Mouse (Mus musculus) midbrain, embryonic 15.5 days (tissue): ENCODE data around the gene Twsg1. TPM values are rescaled to one million over a fixed set of nuclear protein-coding genes. Genes with fewer than 3 reads are reported as not detected.
"Not testable (repeated sequence)": the region's sequence is repeated elsewhere in the genome, so short reads cannot be mapped to it uniquely, and the experiment has no call there.

Experiments used
- ATAC-seq: fragments of 200-750 bp; cut with Nextera tagmentation; replicated peaks from 2 replicates; pipeline ENCODE4 v1.8.0; 2017; ENCODE audit warnings: moderate TSS enrichment
- H3K27ac ChIP-seq: fragments of 300-500 bp; sonication (generic); 2 replicates; pipeline ENCODE4 v1.5.1; 2015; ENCODE audit warnings: mild to moderate bottlenecking, inconsistent platforms
- H3K27me3 ChIP-seq: fragments of 300-500 bp; sonication (generic); replicated peaks from 2 replicates; pipeline ENCODE4 v1.6.1; 2015; ENCODE audit warnings: inconsistent platforms
- H3K36me3 ChIP-seq: fragments of 300-500 bp; sonication (generic); replicated peaks from 2 replicates; pipeline ENCODE4 v1.6.1; 2015; ENCODE audit warnings: inconsistent platforms
- H3K4me1 ChIP-seq: fragments of 300-500 bp; sonication (generic); 2 replicates; pipeline ENCODE4 v1.6.1; 2015; ENCODE audit warnings: inconsistent platforms
- H3K4me2 ChIP-seq: fragments of 300-500 bp; sonication (generic); 2 replicates; pipeline ENCODE4 v1.6.1; 2015; ENCODE audit warnings: inconsistent platforms, mild to moderate bottlenecking, moderate library complexity
- H3K4me3 ChIP-seq: fragments of 300-500 bp; sonication (generic); 2 replicates; pipeline ENCODE4 v1.5.1; 2015; ENCODE audit warnings: mild to moderate bottlenecking, inconsistent platforms
- H3K9ac ChIP-seq: fragments of 300-500 bp; sonication (generic); 2 replicates; pipeline ENCODE4 v1.6.1; 2015; ENCODE audit warnings: mild to moderate bottlenecking, inconsistent platforms
- H3K9me3 ChIP-seq: fragments of 300-500 bp; sonication (generic); 2 replicates; pipeline ENCODE4 v1.6.1; 2016; ENCODE audit warnings: inconsistent platforms
- WGBS: fragments of 180-500 bp; shearing (Covaris S2); methylation state at CpG from one replicate; pipeline ENCODE4 v1.1.7; 2015; ENCODE audit warnings: mixed read lengths; 5-methylcytosine and 5-hydroxymethylcytosine counted together
- polyA plus RNA-seq: library from polyadenylated mRNA; unstranded; fragments of >200 nt; fragmentation: Nextera tagmentation; extraction: Ambion mirVana; gene quantifications from 2 replicates; pipeline ENCODE4 v1.2.1, GENCODE M21; 2015

Twsg1 gene
- 56.8 and 59.1 TPM in 2 replicates for polyA plus RNA-seq

DNA sequence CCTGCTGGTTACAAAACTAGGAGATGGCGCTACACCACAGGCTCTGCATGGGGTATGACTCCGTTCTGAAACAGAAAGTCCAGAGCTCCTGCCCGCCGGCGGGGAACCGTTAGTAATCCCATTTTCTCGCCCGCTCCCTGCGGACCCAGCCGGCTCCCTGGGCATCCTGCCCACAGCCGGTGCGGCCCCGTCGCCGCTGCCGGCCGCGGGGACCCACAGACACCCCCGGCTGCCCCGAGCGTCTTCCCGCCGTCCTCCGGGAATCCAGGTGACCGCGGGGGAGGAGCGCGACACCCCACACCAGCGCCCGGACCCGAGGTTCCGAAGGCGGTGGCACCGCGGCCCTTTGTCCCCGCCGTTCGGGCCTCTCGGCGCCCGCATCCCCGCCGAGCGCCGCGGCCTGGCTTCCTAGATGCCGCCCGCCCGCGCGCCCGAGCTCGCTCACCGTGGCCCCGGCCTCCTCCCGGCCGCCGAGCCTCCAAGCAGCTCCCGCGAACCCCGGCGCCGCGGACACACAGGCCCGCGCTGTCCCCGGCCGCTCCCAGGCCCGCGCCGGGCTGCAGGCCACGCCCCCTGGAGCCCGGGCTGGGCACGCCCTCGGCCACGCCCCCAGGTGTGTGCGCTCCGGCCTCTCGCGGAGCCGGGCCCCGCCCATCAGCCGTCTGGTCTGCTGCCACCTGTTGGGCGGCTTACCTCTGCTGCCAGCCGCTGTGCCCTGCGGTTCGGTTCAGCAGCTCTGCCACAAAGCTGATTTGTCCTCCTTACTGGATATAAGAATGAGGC lies at the start of gene Twsg1:
Twsg1 (minus strand) TSS at position 605 of the 783 bp plus-strand sequence.
- under 1% methylated on average over 84 of the region's 87 CpGs for WGBS
- no peaks in the 10 kb centered on the region for H3K27me3 ChIP-seq
- no peaks in the 10 kb centered on the region for H3K9me3 ChIP-seq
- peak; percentile 96 for ATAC-seq
- H3K27ac ChIP-seq: peak within 1 kb of the TSS; percentile 83
- H3K36me3 ChIP-seq: peaks cover 16% of the 10 kb centered on the region
- H3K4me1 ChIP-seq: peaks cover 20% of the 10 kb centered on the region
- peak within 1 kb of the TSS; percentile 93 for H3K9ac ChIP-seq
- peak within 1 kb of the TSS; percentile 70 for H3K4me2 ChIP-seq
- peak within 1 kb of the TSS; percentile 64 for H3K4me3 ChIP-seq

DNA sequence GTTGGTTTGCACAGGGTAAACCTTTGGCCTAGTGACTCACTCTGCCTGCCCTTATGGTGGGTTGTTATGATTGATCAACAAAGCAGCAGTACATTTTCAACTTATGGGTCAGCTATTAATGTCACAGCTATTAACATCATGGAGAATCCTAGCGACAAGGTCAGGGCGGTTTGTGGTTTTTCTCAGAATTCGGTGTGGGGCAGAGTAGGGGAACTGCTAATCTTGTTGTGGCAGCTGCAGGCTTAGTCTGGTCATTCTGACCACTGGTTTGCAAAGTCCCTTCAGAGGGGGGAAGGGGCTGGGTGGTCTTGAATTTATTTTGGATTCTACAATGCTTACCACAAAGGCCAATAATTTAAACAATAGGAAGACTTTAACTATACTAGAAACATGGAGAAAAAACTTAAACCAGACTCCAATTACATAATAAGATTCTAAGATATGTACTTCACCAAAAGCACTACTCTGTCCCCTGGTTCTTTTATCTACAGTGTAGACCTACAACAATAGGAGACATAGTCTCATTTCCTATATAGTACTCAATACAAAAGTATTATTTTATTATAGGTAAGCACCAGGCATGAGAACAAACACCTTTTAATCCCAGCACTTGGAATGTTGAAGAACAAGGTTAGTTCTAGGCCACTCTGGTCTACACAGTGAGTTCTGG lies 37.3 kb upstream of the Twsg1 start:
- Histone ChIP-seq H3K4me1 (no peaks in the 10 kb centered on the region), H3K9ac (no peak overlapping the region), H3K4me2 (no peak overlapping the region), H3K27ac (no peak overlapping the region), H3K27me3 (no peaks in the 10 kb centered on the region), H3K4me3 (no peak overlapping the region), H3K36me3 (0 out of 2 replicates have a peak, but pooled peaks cover 2% of the 10 kb centered on the region), H3K9me3 (no peaks in the 10 kb centered on the region)
- WGBS: 88% methylated on average over 3 of the region's 3 CpGs
- ATAC-seq: no peak

DNA sequence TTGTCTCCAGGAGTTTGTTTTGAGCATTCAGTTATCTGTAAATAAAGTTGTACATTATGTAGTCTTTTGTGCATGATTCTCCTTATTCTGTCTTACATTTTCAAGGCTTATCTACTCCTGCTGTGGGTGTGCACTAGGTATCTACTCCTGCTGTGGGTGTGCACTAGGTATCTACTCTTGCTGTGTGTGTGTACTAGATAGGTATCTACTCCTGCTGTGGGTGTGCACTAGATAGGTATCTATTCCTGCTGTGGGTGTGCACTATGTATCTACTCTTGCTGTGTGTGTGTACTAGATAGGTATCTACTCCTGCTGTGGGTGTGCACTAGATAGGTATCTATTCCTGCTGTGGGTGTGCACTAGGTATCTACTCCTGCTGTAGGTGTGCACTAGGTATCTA lies 25.7 kb upstream of the Twsg1 start:
- not testable (repeated sequence) for H3K4me1 ChIP-seq, H3K9ac ChIP-seq, H3K27me3 ChIP-seq, H3K4me2 ChIP-seq, ATAC-seq, H3K27ac ChIP-seq, H3K4me3 ChIP-seq, H3K9me3 ChIP-seq
- peaks cover 19% of the 10 kb centered on the region for H3K36me3 ChIP-seq

- Histone ChIP-seq H3K9me3 (no peaks in the 10 kb centered on the region), H3K4me2 (no peak overlapping the region), H3K36me3 (0 out of 2 replicates have a peak, but pooled peaks cover 4% of the 10 kb centered on the region), H3K27ac (no peak overlapping the region), H3K4me1 (no peaks in the 10 kb centered on the region), H3K4me3 (no peak overlapping the region), H3K27me3 (no peaks in the 10 kb centered on the region), H3K9ac (no peak overlapping the region)
- WGBS: 68% methylated on average over 11 of the region's 11 CpGs
- ATAC-seq: no peak
Measured at GRCm38 (mm10) chr17:65967751-65968150, 16.7 kb upstream of the Twsg1 start.

GRCm38 (mm10) chr17:65962263-65962662 lies 11.2 kb upstream of the Twsg1 start:
- Histone ChIP-seq H3K4me3 (no peak overlapping the region), H3K9me3 (no peaks in the 10 kb centered on the region), H3K4me2 (no peak overlapping the region), H3K27me3 (no peaks in the 10 kb centered on the region), H3K27ac (no peak overlapping the region), H3K4me1 (no peaks in the 10 kb centered on the region), H3K36me3 (no peaks in the 10 kb centered on the region), H3K9ac (no peak overlapping the region)
- ATAC-seq: no peak
- 98% methylated on average over 2 of the region's 2 CpGs for WGBS

- no peak overlapping the region for H3K4me2 ChIP-seq
- H3K4me3 ChIP-seq: no peak overlapping the region
- no peaks in the 10 kb centered on the region for H3K4me1 ChIP-seq
- WGBS: 88% methylated on average over 2 of the region's 2 CpGs
- H3K36me3 ChIP-seq: no peaks in the 10 kb centered on the region
- no peak overlapping the region for H3K9ac ChIP-seq
- H3K27ac ChIP-seq: no peak overlapping the region
- no peaks in the 10 kb centered on the region for H3K27me3 ChIP-seq
- H3K9me3 ChIP-seq: no peaks in the 10 kb centered on the region
- ATAC-seq: peak; percentile 37
Measured at GRCm38 (mm10) chr17:65961606-65962136, 10.6 kb upstream of the Twsg1 start.

GRCm38 (mm10) chr17:65959011-65959410 lies 8.0 kb upstream of the Twsg1 start:
- H3K27ac ChIP-seq: no peak overlapping the region
- H3K4me3 ChIP-seq: no peak overlapping the region
- no peaks in the 10 kb centered on the region for H3K36me3 ChIP-seq
- no peak overlapping the region for H3K4me2 ChIP-seq
- no peaks in the 10 kb centered on the region for H3K27me3 ChIP-seq
- H3K4me1 ChIP-seq: no peaks in the 10 kb centered on the region
- 86% methylated on average over 3 of the region's 3 CpGs for WGBS
- no peak overlapping the region for H3K9ac ChIP-seq
- ATAC-seq: no peak
- no peaks in the 10 kb centered on the region for H3K9me3 ChIP-seq

DNA sequence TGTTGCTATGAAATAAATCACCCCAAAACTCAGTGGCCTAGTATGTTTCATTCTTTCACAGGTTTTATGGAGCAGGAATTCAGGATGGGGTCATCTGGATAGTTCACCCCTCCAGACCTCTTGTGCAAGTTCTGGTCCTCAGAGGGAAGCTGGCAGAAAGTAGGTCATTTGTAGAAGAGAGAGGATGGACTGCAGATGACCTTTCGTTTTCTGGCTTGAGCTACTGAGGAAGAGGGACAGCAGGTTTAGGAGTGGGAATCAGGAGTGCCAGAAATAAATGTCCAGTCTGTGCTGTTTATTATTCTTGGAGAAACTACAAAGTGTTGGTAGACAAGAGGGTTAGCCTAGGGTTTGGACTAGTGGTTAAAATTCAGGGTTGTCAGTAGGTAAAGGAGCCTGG lies 7.3 kb upstream of the Twsg1 start:
- no peak overlapping the region for H3K27ac ChIP-seq
- no peak overlapping the region for H3K4me3 ChIP-seq
- H3K9me3 ChIP-seq: no peaks in the 10 kb centered on the region
- no peaks in the 10 kb centered on the region for H3K36me3 ChIP-seq
- H3K27me3 ChIP-seq: no peaks in the 10 kb centered on the region
- no peak overlapping the region for H3K9ac ChIP-seq
- no peak for ATAC-seq
- 81% methylated on average over 1 of the region's 1 CpGs for WGBS
- no peak overlapping the region for H3K4me2 ChIP-seq
- H3K4me1 ChIP-seq: no peaks in the 10 kb centered on the region

GRCm38 (mm10) chr17:65957782-65958325 lies 6.8 kb upstream of the Twsg1 start:
- Histone ChIP-seq H3K4me1 (no peaks in the 10 kb centered on the region), H3K27ac (no peak overlapping the region), H3K36me3 (no peaks in the 10 kb centered on the region), H3K27me3 (no peaks in the 10 kb centered on the region), H3K4me3 (no peak overlapping the region), H3K4me2 (no peak overlapping the region), H3K9me3 (no peaks in the 10 kb centered on the region), H3K9ac (no peak overlapping the region)
- no peak for ATAC-seq
- 90% methylated on average over 8 of the region's 8 CpGs for WGBS

DNA sequence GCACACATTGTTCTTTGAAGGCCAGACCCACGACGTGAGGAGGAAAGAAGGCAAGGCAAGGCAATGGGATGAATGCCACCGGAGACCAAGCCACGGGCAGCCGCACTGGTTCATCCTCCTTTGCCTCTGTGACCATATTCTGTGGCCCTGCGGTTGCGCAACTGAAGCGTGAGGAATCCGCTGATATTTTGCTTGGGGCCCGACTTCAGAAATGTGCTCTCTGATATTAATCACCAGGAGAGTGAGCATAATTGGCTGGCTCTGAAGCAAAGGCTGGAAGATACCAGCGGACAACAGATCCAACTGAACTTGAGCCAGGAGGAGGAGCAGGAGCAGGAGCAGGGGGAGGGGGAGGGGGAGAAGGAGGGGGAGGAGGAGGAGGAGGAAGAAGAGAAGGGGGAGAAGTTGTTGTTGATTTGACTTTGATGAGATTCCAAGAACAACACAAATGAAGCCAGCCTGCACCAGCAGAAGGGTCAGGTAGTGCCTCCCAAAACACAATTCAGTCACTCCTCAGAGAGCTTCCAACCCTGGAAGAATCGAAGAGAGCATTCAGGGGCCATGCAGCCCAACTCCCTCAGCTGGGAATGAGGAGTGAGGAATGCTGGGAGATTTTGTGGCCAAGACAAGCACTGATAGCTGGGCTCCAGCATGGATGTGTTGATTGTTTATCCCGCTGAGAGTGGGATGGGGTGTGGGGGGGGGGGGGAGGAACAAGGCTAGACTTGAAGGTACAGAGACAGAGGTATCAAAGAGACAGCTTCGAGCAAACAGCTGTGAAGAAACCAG lies 6.2 kb upstream of the Twsg1 start:
- H3K27ac ChIP-seq: no peak overlapping the region
- H3K4me2 ChIP-seq: no peak overlapping the region
- H3K27me3 ChIP-seq: no peaks in the 10 kb centered on the region
- no peak for ATAC-seq
- no peak overlapping the region for H3K9ac ChIP-seq
- 83% methylated on average over 14 of the region's 14 CpGs for WGBS
- no peaks in the 10 kb centered on the region for H3K9me3 ChIP-seq
- H3K36me3 ChIP-seq: no peaks in the 10 kb centered on the region
- no peaks in the 10 kb centered on the region for H3K4me1 ChIP-seq
- no peak overlapping the region for H3K4me3 ChIP-seq

DNA sequence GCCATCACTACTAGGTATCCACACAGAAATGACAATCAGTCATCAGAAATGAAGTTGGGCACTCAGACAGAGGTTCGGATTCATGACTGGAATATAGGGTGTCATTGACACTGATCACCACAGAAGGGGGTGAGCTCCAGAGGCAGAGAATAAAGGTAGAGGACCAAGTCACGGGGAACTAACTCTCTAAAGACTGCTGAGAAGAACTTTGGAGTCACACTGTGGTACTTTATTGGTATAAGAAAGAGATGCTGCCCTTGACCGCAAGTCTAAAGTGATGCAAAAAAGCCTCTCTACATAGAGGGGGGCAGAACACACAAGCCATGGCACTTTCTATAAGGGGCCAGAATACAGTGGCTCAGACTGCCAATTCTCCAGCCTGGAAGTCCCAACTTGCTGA lies 5.1 kb upstream of the Twsg1 start:
- H3K9ac ChIP-seq: no peak overlapping the region
- WGBS: 61% methylated on average over 3 of the region's 3 CpGs
- no peaks in the 10 kb centered on the region for H3K27me3 ChIP-seq
- no peak for ATAC-seq
- H3K36me3 ChIP-seq: no peaks in the 10 kb centered on the region
- H3K27ac ChIP-seq: no peak overlapping the region
- H3K4me1 ChIP-seq: 0 out of 2 replicates have a peak, but pooled peaks cover 2% of the 10 kb centered on the region
- H3K9me3 ChIP-seq: no peaks in the 10 kb centered on the region
- H3K4me2 ChIP-seq: no peak overlapping the region
- H3K4me3 ChIP-seq: no peak overlapping the region

DNA sequence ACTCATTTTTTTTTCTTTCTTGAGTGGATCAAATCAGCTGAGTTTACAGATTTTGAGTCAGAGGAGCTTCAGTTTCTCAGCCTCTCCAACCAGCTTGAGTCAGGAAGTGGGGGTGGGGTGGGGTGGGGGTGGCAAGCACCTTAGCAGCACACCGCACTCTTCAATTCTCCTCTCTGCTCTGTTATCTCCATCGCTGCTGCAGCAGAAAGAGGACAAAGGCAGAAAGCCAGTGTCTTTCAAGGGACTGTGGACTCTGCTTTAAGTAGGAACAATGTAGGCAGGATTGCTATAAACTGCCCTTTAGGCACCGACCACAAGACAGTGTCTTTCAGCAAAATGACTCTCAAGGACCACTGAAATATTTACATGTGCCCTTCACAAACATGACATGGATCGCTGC lies 2.9 kb upstream of the Twsg1 start:
- no peaks in the 10 kb centered on the region for H3K27me3 ChIP-seq

More for the DNA sequence above, 2.9 kb upstream of the Twsg1 start:
- no peak overlapping the region for H3K9ac ChIP-seq
- no peak overlapping the region for H3K4me3 ChIP-seq
- ATAC-seq: no peak
- H3K27ac ChIP-seq: no peak overlapping the region
- peaks cover 18% of the 10 kb centered on the region for H3K4me1 ChIP-seq
- H3K9me3 ChIP-seq: no peaks in the 10 kb centered on the region
- WGBS: 54% methylated on average over 4 of the region's 4 CpGs
- H3K4me2 ChIP-seq: no peak overlapping the region
- no peaks in the 10 kb centered on the region for H3K36me3 ChIP-seq
